Mouse (Mus musculus) thymus, adult 2 months (tissue): Measurements from ENCODE around the gene Fam117a.

Experiments
- CTCF ChIP-seq: fragments of 200-500 bp; IDR thresholded peaks from 2 replicates; pipeline ENCODE4 v1.5.1; 2012; ENCODE audit warnings: mild to moderate bottlenecking, control low read depth, low read length, moderate library complexity, borderline replicate concordance; ENCODE audit not compliant: control insufficient read depth, poor library complexity, insufficient read depth; ENCODE audit errors: extremely low read depth
- POLR2A ChIP-seq: fragments of 200-500 bp; IDR thresholded peaks from 2 replicates; pipeline ENCODE4 v1.6.1; 2012; ENCODE audit warnings: mild to moderate bottlenecking, low read length, control low read depth, moderate library complexity; ENCODE audit not compliant: control insufficient read depth, poor library complexity, insufficient read depth; ENCODE audit errors: extremely low read depth

DNA sequence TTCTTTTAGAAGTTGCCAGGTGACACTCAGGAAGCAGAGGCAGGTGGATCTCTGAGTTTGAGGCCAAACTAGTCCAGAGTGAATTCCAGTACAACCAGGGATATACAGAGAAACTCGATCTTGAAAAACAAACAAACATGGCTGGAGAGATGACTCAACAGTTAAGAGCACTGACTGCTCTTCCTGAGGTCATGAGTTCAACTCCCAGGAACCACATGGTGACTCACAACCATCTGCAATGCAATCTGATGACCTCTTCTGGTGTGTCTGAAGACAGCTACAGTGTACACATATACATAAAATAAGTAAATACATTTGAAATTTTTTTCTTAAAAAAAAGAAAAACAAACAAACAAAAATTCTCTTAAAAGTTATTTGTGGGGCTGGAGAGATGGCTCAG lies 6.2 kb upstream of the Fam117a start:
- TF ChIP-seq CTCF = no peak
- no peak for TF ChIP-seq POLR2A
